Mouse (Mus musculus) E14TG2a.4 (cell line): ENCODE data around the gene Vwa5a.

Experiments used
- H3K27me3 ChIP-seq: 2 replicates; pipeline ENCODE4 v1.6.1; 2014; ENCODE audit warnings: low read length, control low read depth; ENCODE audit not compliant: insufficient read depth
- H3K36me3 ChIP-seq: 2 replicates; pipeline ENCODE4 v1.6.1; 2014; ENCODE audit warnings: low read length, control low read depth; ENCODE audit not compliant: insufficient read depth
- H3K4me1 ChIP-seq: replicated peaks from 2 replicates; pipeline ENCODE4 v1.6.1; 2014; ENCODE audit warnings: low read depth, low read length, control low read depth
- H3K4me3 ChIP-seq: replicated peaks from 2 replicates; pipeline ENCODE4 v1.5.1; 2014; ENCODE audit warnings: mild to moderate bottlenecking, low read length
- H3K9me3 ChIP-seq: 2 replicates; pipeline ENCODE4 v1.6.1; 2014; ENCODE audit warnings: low read length, control low read depth
- CTCF ChIP-seq: conservative IDR thresholded peaks from 2 replicates; pipeline ENCODE4 v1.5.1; 2014; ENCODE audit warnings: low read length
- NANOG ChIP-seq: IDR thresholded peaks from 2 replicates; pipeline ENCODE4 v1.6.1; 2014; ENCODE audit warnings: borderline replicate concordance, low read length, mixed read lengths
- POU5F1 ChIP-seq: IDR thresholded peaks from 2 replicates; pipeline ENCODE4 v1.6.1; 2014; ENCODE audit warnings: low read length, borderline replicate concordance

Gene Vwa5a

DNA sequence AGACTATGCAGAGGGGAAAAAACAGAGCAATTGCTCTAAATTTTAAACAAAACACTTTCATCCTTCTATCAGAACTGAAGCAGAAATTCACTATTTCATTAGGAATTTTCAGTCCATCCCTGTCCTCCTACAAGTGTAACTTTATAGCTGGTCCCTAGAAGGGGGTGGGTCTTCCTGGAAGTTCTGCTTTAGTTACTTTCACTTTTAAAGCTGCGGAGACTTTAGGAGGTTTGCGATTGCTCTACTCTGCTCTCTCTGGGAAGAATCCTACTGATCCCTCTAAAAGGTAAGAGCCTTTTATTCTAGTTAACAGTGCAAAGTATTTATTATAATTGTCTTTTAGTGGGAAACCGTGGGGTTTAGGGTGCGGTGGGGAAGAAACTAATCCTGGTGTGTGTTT, at the start of gene Vwa5a:
TSS of gene Vwa5a (plus strand) at position 167 of the 400 bp plus-strand sequence.
- H3K36me3 ChIP-seq, result peaks cover under 1% of the 10 kb centered on the region; the same call in 1 of the 2 replicates
- H3K4me3 ChIP-seq, result peak within 1 kb of the TSS; percentile 66
- H3K4me1 ChIP-seq, result peaks cover 17% of the 10 kb centered on the region
- no peaks in the 10 kb centered on the region for H3K9me3 ChIP-seq
- no peak for TF ChIP-seq CTCF
- no peaks in the 10 kb centered on the region for H3K27me3 ChIP-seq

DNA sequence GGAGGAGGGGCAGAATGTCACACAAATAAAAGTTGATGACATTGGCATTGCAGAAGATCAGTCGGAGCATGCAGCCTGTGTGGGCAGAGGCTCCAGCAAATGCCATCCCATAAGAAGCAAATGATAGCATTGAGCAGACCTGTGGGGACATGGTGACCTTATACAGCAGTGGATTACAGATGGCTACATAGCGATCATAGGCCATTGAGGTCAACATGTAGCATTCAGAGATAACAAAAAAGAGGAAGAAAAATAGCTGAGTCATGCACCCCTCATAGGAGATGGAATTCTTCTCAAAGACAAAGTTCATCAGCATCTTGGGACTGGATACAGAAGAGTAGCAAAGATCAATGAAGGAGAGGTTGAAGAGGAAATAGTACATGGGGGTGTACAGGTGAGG, 45.2 kb upstream of the Vwa5a start:
- Histone ChIP-seq H3K36me3 (no peaks in the 10 kb centered on the region), H3K9me3 (no peaks in the 10 kb centered on the region), H3K4me1 (no peaks in the 10 kb centered on the region), H3K27me3 (no peaks in the 10 kb centered on the region), H3K4me3 (no peak overlapping the region)
- TF ChIP-seq POU5F1 (no peak), CTCF (no peak), NANOG (no peak)

DNA sequence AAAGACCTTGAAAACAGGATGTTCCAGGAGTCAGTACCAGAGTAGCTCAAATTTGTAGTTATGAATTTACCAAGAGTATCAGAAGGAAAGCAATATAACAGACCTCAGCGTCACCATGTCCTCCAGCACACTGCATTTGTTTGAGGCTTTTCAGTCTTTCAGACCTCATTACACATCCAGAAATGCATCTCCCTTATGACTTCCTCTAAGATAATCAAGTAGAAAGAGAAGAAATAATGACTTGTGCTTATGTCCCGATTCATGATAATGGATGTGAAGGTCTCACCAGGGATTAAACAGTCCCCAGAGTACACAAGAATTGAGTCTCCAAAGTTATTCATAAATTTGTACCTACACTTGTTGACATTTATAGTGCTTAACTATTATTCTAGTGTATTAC, 43.6 kb upstream of the Vwa5a start, which contains the start of gene Olfr918:
TSS of gene Olfr918 (minus strand) at position 101 of the 400 bp plus-strand sequence.
- H3K27me3 ChIP-seq, result no peaks in the 10 kb centered on the region
- TF ChIP-seq NANOG, result no peak
- no peak for TF ChIP-seq POU5F1
- TF ChIP-seq CTCF, result no peak
- H3K4me3 ChIP-seq, result no peak within 1 kb of the TSS
- H3K4me1 ChIP-seq, result no peaks in the 10 kb centered on the region
- H3K9me3 ChIP-seq, result no peaks in the 10 kb centered on the region
- H3K36me3 ChIP-seq, result no peaks in the 10 kb centered on the region

DNA sequence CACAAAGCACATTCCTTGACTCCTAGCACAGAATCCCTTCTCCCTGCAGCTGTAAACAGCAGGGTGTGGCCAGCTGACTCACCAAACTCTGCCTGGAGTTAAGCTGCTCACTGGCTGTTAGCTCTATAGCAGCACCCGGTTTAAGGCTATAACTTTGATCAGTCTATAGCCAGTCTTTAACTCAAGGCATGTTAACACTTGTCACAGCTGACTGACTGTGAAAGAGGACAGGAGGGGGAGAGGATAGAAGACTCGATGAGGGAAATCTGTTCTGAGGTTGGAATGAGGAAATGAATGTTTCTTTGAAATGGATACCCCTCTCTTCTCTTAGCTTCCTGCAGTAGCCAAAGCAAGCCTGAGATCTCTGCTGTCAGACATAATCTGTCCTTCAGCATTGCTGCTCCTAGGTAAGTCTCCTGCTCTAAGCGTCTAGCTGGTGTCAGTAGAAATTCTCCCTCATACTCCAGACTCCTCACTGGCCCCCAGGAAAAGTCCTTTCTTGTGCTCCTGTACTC, 916 bp downstream of the Vwa5a start:
- peaks cover 17% of the 10 kb centered on the region for H3K4me1 ChIP-seq
- peak overlapping the region; percentile 66 for H3K4me3 ChIP-seq
- no peaks in the 10 kb centered on the region for H3K27me3 ChIP-seq
- no peaks in the 10 kb centered on the region for H3K9me3 ChIP-seq
- TF ChIP-seq POU5F1, result no peak
- no peak for TF ChIP-seq CTCF
- peaks cover 4% of the 10 kb centered on the region; the same call in 1 of the 2 replicates for H3K36me3 ChIP-seq

DNA sequence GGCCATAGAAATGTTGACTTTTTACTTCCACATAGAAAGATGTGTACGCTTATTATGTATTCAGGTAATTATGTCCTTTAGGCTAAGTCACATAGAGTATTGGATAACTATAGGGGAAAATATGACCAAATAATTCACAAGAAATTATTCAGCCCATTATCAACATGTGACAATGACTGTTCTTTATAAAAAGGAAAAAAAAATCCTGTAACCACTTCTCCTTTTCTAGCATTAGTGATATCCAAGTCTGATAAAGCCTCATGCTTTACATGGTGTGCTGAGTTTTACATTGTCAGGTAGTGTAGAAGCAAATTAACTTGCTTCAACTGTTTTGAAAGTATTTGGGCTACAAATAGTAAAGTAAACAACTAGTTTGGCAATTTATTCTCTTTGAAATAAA, 6.0 kb downstream of the Vwa5a start:
- H3K4me1 ChIP-seq, result peaks cover 7% of the 10 kb centered on the region
- H3K36me3 ChIP-seq, result peaks cover 4% of the 10 kb centered on the region; the same call in 1 of the 2 replicates
- TF ChIP-seq CTCF (no peak), POU5F1 (no peak), NANOG (no peak)
- H3K9me3 ChIP-seq, result no peaks in the 10 kb centered on the region
- H3K4me3 ChIP-seq, result no peak overlapping the region
- no peaks in the 10 kb centered on the region for H3K27me3 ChIP-seq

DNA sequence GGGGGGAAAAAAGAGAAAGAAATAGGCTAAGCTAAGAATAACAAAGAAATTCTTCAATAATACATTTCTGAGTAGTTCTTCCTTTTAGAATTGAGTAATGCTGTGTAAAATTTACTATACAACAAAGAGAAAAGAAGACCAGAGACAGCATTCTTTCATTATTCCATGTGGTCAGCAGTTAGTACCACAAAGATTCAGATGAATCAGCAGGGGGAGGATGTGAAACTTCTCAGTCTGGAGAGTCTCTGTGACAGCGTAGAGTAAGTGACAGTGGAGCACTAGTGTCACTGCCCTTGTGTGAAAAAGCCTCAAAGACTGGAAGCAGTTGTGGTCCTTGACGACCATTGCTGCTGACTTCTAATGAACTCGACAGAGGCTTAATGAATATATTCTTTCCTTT, 10.2 kb downstream of the Vwa5a start:
- Histone ChIP-seq H3K9me3 (no peaks in the 10 kb centered on the region), H3K4me3 (no peak overlapping the region), H3K36me3 (peaks cover 3% of the 10 kb centered on the region; the same call in 1 of the 2 replicates), H3K4me1 (no peaks in the 10 kb centered on the region), H3K27me3 (no peaks in the 10 kb centered on the region)
- TF ChIP-seq CTCF (no peak), POU5F1 (no peak), NANOG (no peak)

DNA sequence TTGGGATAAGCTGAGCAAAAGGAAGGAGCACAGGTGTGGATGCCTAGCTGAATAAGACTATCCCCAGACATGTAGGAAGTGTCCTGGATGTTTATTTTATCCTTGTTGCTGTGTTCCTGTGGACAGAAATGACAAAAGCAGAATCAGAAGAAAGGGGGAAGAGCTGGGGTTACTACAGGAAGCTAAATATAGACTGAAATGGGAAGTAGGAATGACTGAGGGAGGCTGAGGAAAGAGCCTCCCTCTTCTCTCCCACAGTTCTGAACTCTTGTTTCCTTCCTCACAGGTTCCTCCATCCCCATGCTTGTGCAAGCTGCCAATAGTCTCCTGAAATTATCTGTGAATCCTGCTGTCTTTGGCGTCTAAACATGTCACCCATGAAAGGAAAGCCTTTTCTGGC, 23.3 kb downstream of the Vwa5a start:
- Histone ChIP-seq H3K4me3 (no peak overlapping the region), H3K9me3 (no peaks in the 10 kb centered on the region), H3K36me3 (no peaks in the 10 kb centered on the region), H3K27me3 (no peaks in the 10 kb centered on the region), H3K4me1 (no peaks in the 10 kb centered on the region)
- TF ChIP-seq POU5F1 (no peak), CTCF (no peak), NANOG (no peak)

DNA sequence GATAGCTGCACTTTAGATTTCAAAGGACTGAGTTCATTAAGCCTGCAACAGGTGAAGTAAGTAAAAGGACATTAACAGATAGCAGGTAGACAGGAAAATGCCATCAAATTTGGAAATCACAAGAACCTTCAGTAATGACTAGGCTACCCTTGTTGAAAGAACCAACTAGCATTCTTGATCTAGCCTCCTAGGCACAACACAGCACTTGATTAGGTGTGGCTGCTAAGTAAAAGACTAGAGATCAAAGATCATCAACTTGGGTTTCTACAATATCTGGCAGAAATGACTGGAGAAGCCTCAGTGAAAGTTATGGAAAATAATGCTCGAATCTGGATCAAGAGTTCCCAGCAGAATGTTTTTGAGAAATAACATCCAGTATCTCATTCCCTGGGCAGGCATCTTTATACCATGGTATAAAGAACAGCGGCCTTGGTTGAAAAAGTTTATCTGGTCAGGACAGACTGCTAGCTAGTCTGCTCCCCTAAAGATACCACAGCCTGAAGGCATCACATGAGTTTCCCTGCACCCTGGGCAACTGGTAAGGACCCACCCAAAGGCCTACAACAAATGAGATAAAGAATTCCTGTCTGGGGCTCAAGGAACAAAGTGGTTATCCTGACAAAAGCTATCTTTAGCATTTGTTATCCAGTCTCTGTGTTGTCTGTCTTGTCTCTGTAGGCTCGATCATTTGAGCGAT, 26.7 kb downstream of the Vwa5a start:
- H3K9me3 ChIP-seq, result no peaks in the 10 kb centered on the region
- no peaks in the 10 kb centered on the region for H3K27me3 ChIP-seq
- H3K4me1 ChIP-seq, result no peaks in the 10 kb centered on the region
- H3K36me3 ChIP-seq, result no peaks in the 10 kb centered on the region
- no peak overlapping the region for H3K4me3 ChIP-seq
- TF ChIP-seq NANOG, result no peak
- no peak for TF ChIP-seq CTCF

DNA sequence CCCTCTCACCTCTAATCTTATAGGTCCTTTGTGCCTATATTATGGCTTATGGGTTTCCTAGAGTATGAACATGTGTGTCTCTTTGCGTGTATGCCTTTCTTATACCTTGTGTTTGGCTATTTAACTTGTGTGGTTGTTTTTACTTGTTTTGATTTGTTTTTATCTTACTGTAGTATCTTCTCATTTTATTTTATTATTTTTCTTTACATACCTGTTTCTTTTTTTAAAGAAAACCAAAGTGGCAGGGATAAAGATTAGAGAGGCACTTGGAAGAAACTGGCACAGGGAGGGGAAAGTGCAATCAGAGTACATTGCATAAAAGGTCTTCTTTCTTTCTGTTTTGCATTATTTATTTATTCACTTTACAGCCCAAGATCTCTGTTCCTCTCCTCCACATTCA, 33.9 kb downstream of the Vwa5a start, which contains the start of gene Olfr920:
TSS of gene Olfr920 (plus strand) at position 301 of the 400 bp plus-strand sequence.
- H3K27me3 ChIP-seq, result no peaks in the 10 kb centered on the region
- TF ChIP-seq POU5F1 (no peak), NANOG (no peak), CTCF (no peak)
- no peaks in the 10 kb centered on the region for H3K36me3 ChIP-seq
- no peak within 1 kb of the TSS for H3K4me3 ChIP-seq
- no peaks in the 10 kb centered on the region for H3K4me1 ChIP-seq
- no peaks in the 10 kb centered on the region for H3K9me3 ChIP-seq
